Mouse (Mus musculus): ENCODE measurements at regions not wholly inside any gene's neighbourhood (a gene's known extent, or its start where the extent isn't known, plus 50 kb on each side); places are given as distances from the start of the nearest gene placed in this dataset.

- Histone ChIP-seq H3K4me1 (ENCODE audit: control insufficient read depth, insufficient read depth, low read depth, low read length) (no peaks in the 10 kb centered on the region), H3K36me3 (ENCODE audit: control insufficient read depth, insufficient read depth, low read length) (no peaks in the 10 kb centered on the region), H3K4me3 (ENCODE audit: low read length) (no peak overlapping the region), H3K27me3 (replicated peaks; ENCODE audit: control insufficient read depth, insufficient read depth, low read length) (no peaks in the 10 kb centered on the region), H3K9ac (ENCODE audit: low read depth, low read length) (no peak overlapping the region), H3K27ac (ENCODE audit: low read depth, low read length) (no peak overlapping the region), H3K9me3 (ENCODE audit: control insufficient read depth, low read length) (no peaks in the 10 kb centered on the region), H3K4me2 (ENCODE audit: low read length) (no peak overlapping the region)
- 77% methylated on average over 3 of the region's 3 CpGs for WGBS
- no peak for ATAC-seq
Observed at GRCm38 (mm10) chr3:139867499-139867898, 662.0 kb downstream of the Stpg2 start.

GRCm38 (mm10) chr3:139869779-139870178, 664.3 kb downstream of the Stpg2 start:
- Histone ChIP-seq H3K4me1 (ENCODE audit: control insufficient read depth, insufficient read depth, low read depth, low read length) (no peaks in the 10 kb centered on the region), H3K9me3 (ENCODE audit: control insufficient read depth, low read length) (no peaks in the 10 kb centered on the region), H3K27ac (ENCODE audit: low read depth, low read length) (no peak overlapping the region), H3K27me3 (replicated peaks; ENCODE audit: control insufficient read depth, insufficient read depth, low read length) (no peaks in the 10 kb centered on the region), H3K36me3 (ENCODE audit: control insufficient read depth, insufficient read depth, low read length) (no peaks in the 10 kb centered on the region), H3K9ac (ENCODE audit: low read depth, low read length) (no peak overlapping the region), H3K4me3 (ENCODE audit: low read length) (no peak overlapping the region), H3K4me2 (ENCODE audit: low read length) (no peak overlapping the region)
- 87% methylated on average over 3 of the region's 3 CpGs for WGBS
- ATAC-seq = no peak

- H3K9ac ChIP-seq (ENCODE audit: low read depth, low read length) = no peak overlapping the region
- no peaks in the 10 kb centered on the region for H3K36me3 ChIP-seq (ENCODE audit: control insufficient read depth, insufficient read depth, low read length)
- no peak overlapping the region for H3K4me3 ChIP-seq (ENCODE audit: low read length)
- ATAC-seq = peak; percentile 96
- H3K27me3 ChIP-seq (replicated peaks; ENCODE audit: control insufficient read depth, insufficient read depth, low read length) = no peaks in the 10 kb centered on the region
- WGBS = 17% methylated on average over 14 of the region's 14 CpGs
- H3K9me3 ChIP-seq (ENCODE audit: control insufficient read depth, low read length) = no peaks in the 10 kb centered on the region
- peaks cover 4% of the 10 kb centered on the region for H3K4me1 ChIP-seq (ENCODE audit: control insufficient read depth, insufficient read depth, low read depth, low read length)
- peak overlapping the region; percentile 19; the same call in 1 of the 2 replicates for H3K4me2 ChIP-seq (ENCODE audit: low read length)
- peak overlapping the region; percentile 52; the same call in 1 of the 2 replicates for H3K27ac ChIP-seq (ENCODE audit: low read depth, low read length)
Observed at GRCm38 (mm10) chr3:139885942-139886860, 680.7 kb downstream of the Stpg2 start.

GRCm38 (mm10) chr3:139887265-139887664, 681.8 kb downstream of the Stpg2 start:
- H3K9me3 ChIP-seq (ENCODE audit: control insufficient read depth, low read length) = no peaks in the 10 kb centered on the region
- WGBS = 56% methylated on average over 5 of the region's 5 CpGs
- H3K27ac ChIP-seq (ENCODE audit: low read depth, low read length) = no peak overlapping the region
- H3K9ac ChIP-seq (ENCODE audit: low read depth, low read length) = no peak overlapping the region
- H3K27me3 ChIP-seq (replicated peaks; ENCODE audit: control insufficient read depth, insufficient read depth, low read length) = no peaks in the 10 kb centered on the region
- H3K4me3 ChIP-seq (ENCODE audit: low read length) = no peak overlapping the region
- no peaks in the 10 kb centered on the region for H3K36me3 ChIP-seq (ENCODE audit: control insufficient read depth, insufficient read depth, low read length)
- no peak overlapping the region for H3K4me2 ChIP-seq (ENCODE audit: low read length)
- no peak; the same call in 1 of the 2 replicates for ATAC-seq
- H3K4me1 ChIP-seq (ENCODE audit: control insufficient read depth, insufficient read depth, low read depth, low read length) = peaks cover 4% of the 10 kb centered on the region

- H3K4me1 ChIP-seq (ENCODE audit: control insufficient read depth, insufficient read depth, low read depth, low read length) = peaks cover 4% of the 10 kb centered on the region
- no peak overlapping the region for H3K4me2 ChIP-seq (ENCODE audit: low read length)
- H3K4me3 ChIP-seq (ENCODE audit: low read length) = no peak overlapping the region
- H3K9me3 ChIP-seq (ENCODE audit: control insufficient read depth, low read length) = no peaks in the 10 kb centered on the region
- no peaks in the 10 kb centered on the region for H3K36me3 ChIP-seq (ENCODE audit: control insufficient read depth, insufficient read depth, low read length)
- WGBS = 65% methylated on average over 1 of the region's 1 CpGs
- ATAC-seq = no peak
- no peak overlapping the region for H3K27ac ChIP-seq (ENCODE audit: low read depth, low read length)
- H3K27me3 ChIP-seq (replicated peaks; ENCODE audit: control insufficient read depth, insufficient read depth, low read length) = no peaks in the 10 kb centered on the region
- no peak overlapping the region for H3K9ac ChIP-seq (ENCODE audit: low read depth, low read length)
Observed at GRCm38 (mm10) chr3:139888537-139888936, 683.0 kb downstream of the Stpg2 start.

- no peaks in the 10 kb centered on the region for H3K36me3 ChIP-seq (ENCODE audit: control insufficient read depth, insufficient read depth, low read length)
- H3K27me3 ChIP-seq (replicated peaks; ENCODE audit: control insufficient read depth, insufficient read depth, low read length) = no peaks in the 10 kb centered on the region
- H3K4me2 ChIP-seq (ENCODE audit: low read length) = no peak overlapping the region
- H3K4me1 ChIP-seq (ENCODE audit: control insufficient read depth, insufficient read depth, low read depth, low read length) = peaks cover 4% of the 10 kb centered on the region
- no peak overlapping the region for H3K4me3 ChIP-seq (ENCODE audit: low read length)
- H3K27ac ChIP-seq (ENCODE audit: low read depth, low read length) = no peak overlapping the region
- WGBS = 62% methylated on average over 2 of the region's 2 CpGs
- H3K9me3 ChIP-seq (ENCODE audit: control insufficient read depth, low read length) = no peaks in the 10 kb centered on the region
- no peak for ATAC-seq
- no peak overlapping the region for H3K9ac ChIP-seq (ENCODE audit: low read depth, low read length)
Observed at GRCm38 (mm10) chr3:139890186-139890585, 684.7 kb downstream of the Stpg2 start.

- Histone ChIP-seq H3K27ac (ENCODE audit: low read depth, low read length) (no peak overlapping the region), H3K4me1 (ENCODE audit: control insufficient read depth, insufficient read depth, low read depth, low read length) (peaks cover 3% of the 10 kb centered on the region; the same call in 1 of the 2 replicates), H3K4me3 (ENCODE audit: low read length) (no peak overlapping the region), H3K36me3 (ENCODE audit: control insufficient read depth, insufficient read depth, low read length) (no peaks in the 10 kb centered on the region), H3K9me3 (ENCODE audit: control insufficient read depth, low read length) (no peaks in the 10 kb centered on the region), H3K9ac (ENCODE audit: low read depth, low read length) (no peak overlapping the region), H3K4me2 (ENCODE audit: low read length) (no peak overlapping the region), H3K27me3 (replicated peaks; ENCODE audit: control insufficient read depth, insufficient read depth, low read length) (no peaks in the 10 kb centered on the region)
- no peak for ATAC-seq
- 87% methylated on average over 5 of the region's 5 CpGs for WGBS
Observed at GRCm38 (mm10) chr3:139897894-139898293, 692.4 kb downstream of the Stpg2 start.

GRCm38 (mm10) chr3:139899213-139899612, 693.7 kb downstream of the Stpg2 start:
- 10% methylated on average over 5 of the region's 5 CpGs for WGBS
- Histone ChIP-seq H3K27me3 (replicated peaks; ENCODE audit: control insufficient read depth, insufficient read depth, low read length) (no peaks in the 10 kb centered on the region), H3K9me3 (ENCODE audit: control insufficient read depth, low read length) (no peaks in the 10 kb centered on the region), H3K36me3 (ENCODE audit: control insufficient read depth, insufficient read depth, low read length) (no peaks in the 10 kb centered on the region), H3K4me1 (ENCODE audit: control insufficient read depth, insufficient read depth, low read depth, low read length) (peaks cover 3% of the 10 kb centered on the region; the same call in 1 of the 2 replicates), H3K4me2 (ENCODE audit: low read length) (no peak overlapping the region), H3K4me3 (ENCODE audit: low read length) (no peak overlapping the region), H3K27ac (ENCODE audit: low read depth, low read length) (no peak overlapping the region), H3K9ac (ENCODE audit: low read depth, low read length) (no peak overlapping the region)
- ATAC-seq = no peak

GRCm38 (mm10) chr3:139913639-139914330, 708.3 kb downstream of the Stpg2 start:
- H3K4me3 ChIP-seq (ENCODE audit: low read length) = no peak overlapping the region
- no peak overlapping the region for H3K9ac ChIP-seq (ENCODE audit: low read depth, low read length)
- H3K9me3 ChIP-seq (ENCODE audit: control insufficient read depth, low read length) = no peaks in the 10 kb centered on the region
- ATAC-seq = no peak
- no peak overlapping the region for H3K4me2 ChIP-seq (ENCODE audit: low read length)
- H3K27me3 ChIP-seq (replicated peaks; ENCODE audit: control insufficient read depth, insufficient read depth, low read length) = no peaks in the 10 kb centered on the region
- no peak overlapping the region for H3K27ac ChIP-seq (ENCODE audit: low read depth, low read length)
- 46% methylated on average over 2 of the region's 2 CpGs for WGBS
- H3K4me1 ChIP-seq (ENCODE audit: control insufficient read depth, insufficient read depth, low read depth, low read length) = no peaks in the 10 kb centered on the region
- H3K36me3 ChIP-seq (ENCODE audit: control insufficient read depth, insufficient read depth, low read length) = no peaks in the 10 kb centered on the region
